Mouse (Mus musculus) large intestine, adult 2 months (tissue): Measurements from ENCODE around the gene Sox12. TPM values are rescaled to one million over a fixed set of nuclear protein-coding genes. Genes with fewer than 3 reads are reported as not detected.
"Not testable (repeated sequence)": the region's sequence is repeated elsewhere in the genome, so short reads cannot be mapped to it uniquely, and the experiment has no call there.

ENCODE experiments used
- DNase-seq: peaks from one replicate; pipeline ENCODE4 v3.0.0-alpha.2; 2012; ENCODE audit warnings: low read depth, low spot score
- WGBS: fragments of 180-500 bp; shearing (Covaris S2); methylation state at CpG from one replicate; pipeline ENCODE4 v1.1.7; 2018; 5-methylcytosine and 5-hydroxymethylcytosine counted together
- polyA plus RNA-seq: library from polyadenylated mRNA; depleted of rRNA; stranded (reverse); fragments of >200 nt; gene quantifications from 2 replicates; pipeline ENCODE4 v1.2.3, GENCODE M21; 2012; rRNA removed

Sox12 gene
- polyA plus RNA-seq, 1 experiment: 2.0 TPM

DNA sequence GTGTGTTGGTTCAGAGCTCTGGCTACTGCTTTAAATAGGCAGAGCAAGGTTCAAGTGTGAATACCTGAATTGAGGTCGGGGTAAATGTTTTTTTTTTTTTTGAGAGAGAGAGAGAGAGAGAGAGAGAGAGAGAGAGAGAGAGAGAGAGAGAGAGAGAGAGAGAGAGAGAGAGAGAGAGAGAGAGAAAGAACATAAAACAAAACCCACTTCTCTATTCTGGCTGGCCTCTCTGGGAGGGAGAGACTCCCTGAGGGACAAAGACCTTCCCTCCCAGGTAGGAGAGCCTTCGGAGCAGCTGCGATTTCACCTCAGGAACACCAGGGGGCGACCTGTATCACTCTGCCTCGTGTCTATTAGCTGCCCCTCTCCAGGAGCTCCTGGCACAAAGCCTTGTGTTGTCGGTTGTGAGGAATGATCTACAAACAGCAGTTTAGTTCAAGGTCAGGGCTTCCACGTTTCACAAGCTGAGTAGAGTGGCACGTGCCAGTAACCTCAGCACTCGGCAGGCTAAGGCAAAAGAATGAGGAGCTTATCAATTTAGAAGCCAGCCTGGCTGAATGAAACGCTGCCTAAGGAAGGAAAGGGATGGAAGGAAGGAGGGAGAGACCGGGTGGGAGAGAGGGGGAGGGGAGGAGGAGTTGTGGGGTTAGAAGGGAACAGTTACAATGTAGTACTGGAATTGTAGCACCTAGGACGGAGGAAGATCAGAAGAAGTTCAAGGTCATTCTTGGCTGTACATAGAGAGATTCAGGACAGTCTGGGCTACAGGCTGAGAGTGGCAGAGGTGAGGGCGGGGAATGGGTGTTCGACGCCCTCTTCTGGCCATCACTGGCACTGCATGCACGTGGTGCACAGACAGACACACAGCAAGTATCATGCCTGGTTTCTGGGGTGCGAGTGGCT is 34.4 kb downstream of the Sox12 start:
- DNase-seq: no peak
- 7% methylated on average over 17 of the region's 17 CpGs for WGBS

DNA sequence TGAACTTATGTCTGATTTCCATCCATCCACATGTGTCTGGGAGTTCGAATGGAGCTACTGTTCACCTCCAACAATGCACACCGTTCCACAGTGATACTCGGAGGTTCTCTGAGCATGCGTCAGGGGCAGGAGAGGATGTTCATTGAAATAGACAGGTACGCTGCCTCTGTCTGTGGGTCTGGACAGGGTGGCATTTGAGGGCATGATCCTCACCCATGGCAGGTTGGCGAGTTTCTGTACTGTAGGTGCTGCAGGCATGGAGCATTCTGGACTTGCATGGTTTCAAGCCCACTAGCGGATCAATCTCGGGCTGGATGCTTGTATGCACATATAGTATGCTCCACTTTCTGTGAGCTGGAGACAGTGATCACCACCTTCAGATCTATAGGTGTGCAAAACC is 36.7 kb downstream of the Sox12 start:
- DNase-seq: no peak
- WGBS: 91% methylated on average over 8 of the region's 8 CpGs

DNA sequence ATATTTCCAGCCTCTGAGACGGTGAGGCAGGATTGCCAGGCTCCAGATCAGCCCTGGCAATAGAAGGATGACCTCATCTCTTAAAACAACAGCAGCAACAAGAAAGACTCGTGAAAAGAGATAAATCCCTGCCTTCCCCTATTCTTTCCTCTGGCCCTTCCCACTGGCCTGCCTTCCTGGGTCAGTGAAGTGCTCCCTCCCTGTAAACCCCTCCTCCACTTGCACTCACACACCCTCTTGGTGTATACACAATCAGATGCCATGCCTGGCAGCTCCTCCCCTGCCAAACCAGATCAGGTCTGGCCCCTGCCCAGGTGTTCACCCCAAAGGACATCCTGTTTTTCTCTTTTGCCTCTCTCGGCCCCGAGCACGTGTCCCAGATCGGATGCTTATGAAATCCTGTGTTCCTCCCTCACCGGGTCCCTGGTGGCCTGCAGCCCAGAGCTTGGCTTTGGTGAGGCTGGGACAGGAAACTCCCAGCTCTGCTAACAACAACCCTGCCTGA is 37.5 kb downstream of the Sox12 start:
- DNase-seq: no peak
- WGBS: 9% methylated on average over 7 of the region's 7 CpGs

DNA sequence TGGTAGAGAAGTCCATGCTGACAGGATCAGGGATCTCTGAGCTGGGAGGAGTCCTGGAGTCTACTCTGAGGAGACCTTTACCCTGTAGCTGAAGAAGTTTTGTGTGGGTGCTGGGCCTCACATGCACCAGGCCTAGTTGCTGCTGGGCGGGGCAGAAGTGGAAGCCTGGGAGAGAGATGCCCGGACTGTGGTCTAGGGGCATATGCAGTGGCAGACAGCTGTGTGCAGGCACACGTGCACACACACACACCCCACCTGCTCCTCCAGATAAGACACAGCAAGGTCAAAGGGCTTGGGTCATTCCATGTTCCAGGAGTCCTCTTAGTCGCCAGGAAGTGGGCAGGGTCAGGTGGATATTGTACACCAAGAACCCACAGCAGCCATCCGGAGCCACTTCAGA is 38.2 kb downstream of the Sox12 start:
- no peak for DNase-seq
- 25% methylated on average over 5 of the region's 5 CpGs for WGBS

DNA sequence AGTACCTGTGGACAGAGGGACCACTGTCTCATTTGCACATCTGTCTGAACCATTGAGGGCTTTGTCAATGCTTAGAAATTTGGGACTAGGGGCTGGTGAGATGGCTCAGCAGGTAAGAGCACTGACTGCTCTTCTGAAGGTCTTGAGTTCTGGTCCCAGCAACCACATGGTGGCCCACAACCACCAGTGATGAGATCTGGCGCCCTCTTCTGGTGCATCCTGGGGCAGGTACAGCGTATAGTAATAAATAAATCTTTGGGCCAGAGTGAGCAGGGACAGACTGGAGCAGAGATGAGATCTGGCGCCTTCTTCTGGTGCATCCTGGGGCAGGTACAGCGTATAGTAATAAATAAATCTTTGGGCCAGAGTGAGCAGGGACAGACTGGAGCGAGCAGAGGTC is 38.9 kb downstream of the Sox12 start:
- WGBS: 89% methylated on average over 5 of the region's 5 CpGs
- DNase-seq: not testable (repeated sequence)

GRCm38 (mm10) chr2:152357254-152357653 is 40.6 kb downstream of the Sox12 start:
- no peak for DNase-seq
- WGBS: 94% methylated on average over 3 of the region's 3 CpGs

DNA sequence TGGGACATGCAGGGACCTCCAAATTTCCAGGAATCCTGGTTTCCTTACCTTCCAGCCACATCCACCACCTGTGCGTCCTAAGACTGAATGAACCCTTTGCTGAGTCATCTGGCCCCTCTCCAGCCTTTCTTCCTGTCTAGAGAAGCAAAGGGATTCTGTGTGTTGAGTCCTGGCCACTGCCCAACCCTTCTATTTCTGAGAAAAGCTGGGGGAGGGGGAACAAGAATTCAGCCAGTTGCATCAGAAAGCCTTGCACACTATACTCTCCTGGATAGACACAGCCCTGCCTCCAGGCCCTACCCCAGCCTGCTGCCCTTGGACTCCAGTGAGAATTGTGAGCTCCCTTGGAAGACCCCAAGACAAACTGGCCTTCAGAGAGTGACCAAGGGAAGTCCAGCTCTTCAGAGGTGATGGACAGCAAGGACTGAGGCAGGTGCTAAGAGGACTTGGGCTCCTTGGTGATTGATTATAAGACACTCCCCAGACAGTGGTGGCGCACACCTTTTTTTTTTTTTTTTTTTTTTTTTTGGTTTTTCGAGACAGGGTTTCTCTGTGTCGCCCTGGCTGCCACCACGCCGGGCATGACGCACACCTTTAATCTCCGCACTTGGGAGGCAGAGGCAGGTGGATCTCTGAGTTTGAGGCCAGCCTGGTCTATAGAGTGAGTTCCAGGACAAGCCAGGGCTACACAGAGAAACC is 47.9 kb downstream of the Sox12 start:
- DNase-seq: no peak
- WGBS: 74% methylated on average over 8 of the region's 8 CpGs

GRCm38 (mm10) chr2:152349205-152349604 is 48.7 kb downstream of the Sox12 start:
- WGBS: 82% methylated on average over 6 of the region's 6 CpGs
- no peak for DNase-seq

DNA sequence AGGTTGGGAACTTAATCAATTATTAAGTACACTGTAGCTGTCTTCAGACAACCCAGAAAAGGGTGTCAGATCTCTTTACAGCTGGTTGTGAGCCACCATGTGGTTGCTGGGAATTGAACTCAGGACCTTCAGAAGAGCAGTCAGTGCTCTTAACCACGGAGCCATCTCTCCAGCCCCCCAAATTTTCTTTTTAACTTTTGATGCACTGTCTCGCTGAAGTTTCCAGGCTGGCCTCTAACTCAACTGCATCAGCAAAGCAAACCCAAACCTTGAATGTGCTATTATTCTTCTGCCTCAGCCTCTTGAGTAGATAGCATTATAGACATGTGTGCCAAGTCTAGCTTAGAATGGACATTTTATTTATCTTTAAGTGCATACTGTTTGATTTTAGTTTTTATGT is 50.1 kb downstream of the Sox12 start:
- 84% methylated on average over 2 of the region's 2 CpGs for WGBS
- DNase-seq: no peak

- WGBS: 70% methylated on average over 9 of the region's 9 CpGs
- no peak for DNase-seq
These were observed 50.9 kb downstream of the Sox12 start for GRCm38 (mm10) chr2:152346776-152347465.

DNA sequence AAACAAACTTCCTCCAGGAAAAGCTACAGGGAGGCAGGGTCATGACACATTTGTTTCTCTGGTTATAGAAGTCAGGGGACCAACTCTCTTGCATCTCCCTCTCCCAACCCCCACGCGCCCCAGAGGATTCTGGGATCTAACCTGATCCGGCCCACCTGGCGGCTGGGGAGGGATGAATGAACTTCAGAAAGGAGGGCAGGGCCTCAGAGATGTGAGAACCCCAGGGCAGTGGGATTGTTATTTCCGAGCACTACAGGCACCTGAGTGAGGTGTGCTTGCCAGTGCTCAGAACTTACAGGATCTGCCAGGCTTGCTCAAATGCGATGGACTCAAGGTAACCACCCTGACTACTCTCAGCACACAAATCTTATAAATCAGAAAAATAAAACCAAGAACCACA is 52.5 kb downstream of the Sox12 start:
- DNase-seq: no peak
- 94% methylated on average over 6 of the region's 6 CpGs for WGBS

GRCm38 (mm10) chr2:152344909-152345308 is 53.0 kb downstream of the Sox12 start:
- DNase-seq: no peak
- 87% methylated on average over 5 of the region's 5 CpGs for WGBS

- 7% methylated on average over 10 of the region's 10 CpGs for WGBS
- DNase-seq: no peak
These were observed 53.5 kb downstream of the Sox12 start for GRCm38 (mm10) chr2:152344361-152344760.

Other genes with a start within 250 kb of the Sox12 start
- gene Csnk2a1, start 171.2 kb downstream of the Sox12 start, polyA plus RNA-seq: 30.2 and 33.6 TPM in 2 replicates
- 61.9 and 68.5 TPM in 2 replicates for gene Tbc1d20, start 104.2 kb downstream of the Sox12 start, polyA plus RNA-seq
- 190 and 253 TPM in 2 replicates for gene Rbck1, start 65.4 kb downstream of the Sox12 start, polyA plus RNA-seq
- gene Trib3, start 54.0 kb downstream of the Sox12 start, polyA plus RNA-seq: 2.1 and 5.9 TPM in 2 replicates
- 0.34 and 0.87 TPM in 2 replicates for gene Nrsn2, start 21.4 kb downstream of the Sox12 start, polyA plus RNA-seq
- 1.7 and 2.0 TPM in 2 replicates for gene Zcchc3, start 17.0 kb upstream of the Sox12 start, polyA plus RNA-seq
- gene 6820408C15Rik, start 17.5 kb upstream of the Sox12 start, polyA plus RNA-seq: not detected in 2 replicates
- gene Defb23, start 66.6 kb upstream of the Sox12 start, polyA plus RNA-seq: not detected in 2 replicates
- 0.26 and 0.69 TPM in 2 replicates for gene Defb20, start 79.0 kb upstream of the Sox12 start, polyA plus RNA-seq
- gene Defb22, start 92.1 kb upstream of the Sox12 start, polyA plus RNA-seq: not detected in 2 replicates
- not detected in 2 replicates for gene Defb26, start 113.6 kb upstream of the Sox12 start, polyA plus RNA-seq
- not detected in 2 replicates for gene Defb28, start 120.2 kb upstream of the Sox12 start, polyA plus RNA-seq
- gene Defb29, start 142.0 kb upstream of the Sox12 start, polyA plus RNA-seq: not detected in 2 replicates
- not detected in 2 replicates for gene Gm17416, start 171.3 kb upstream of the Sox12 start, polyA plus RNA-seq
- not detected in 2 replicates for gene Defb21, start 174.7 kb upstream of the Sox12 start, polyA plus RNA-seq
- gene Defb19, start 182.2 kb upstream of the Sox12 start, polyA plus RNA-seq: not detected in 2 replicates
- gene Defb45, start 201.3 kb upstream of the Sox12 start, polyA plus RNA-seq: not detected in 2 replicates
- not detected in 2 replicates for gene Defb36, start 206.3 kb upstream of the Sox12 start, polyA plus RNA-seq
- gene Defb25, start 225.0 kb upstream of the Sox12 start, polyA plus RNA-seq: 0.78 and 1.1 TPM in 2 replicates
- gene Rem1, start 228.9 kb upstream of the Sox12 start, polyA plus RNA-seq: 3.6 and 3.7 TPM in 2 replicates